Mouse (Mus musculus) ES-E14 (cell line): ENCODE results near the gene Stpg1.
A peak's percentile ranks its signal among the peaks of the same experiment; 100 is the strongest.

Source experiments
- CHD2 ChIP-seq: IDR thresholded peaks from 2 replicates; pipeline ENCODE4 v1.6.1; 2014; ENCODE audit warnings: mild to moderate bottlenecking, low read depth, low read length, inconsistent platforms
- HCFC1 ChIP-seq: IDR thresholded peaks from 2 replicates; pipeline ENCODE4 v1.6.1; 2012; ENCODE audit warnings: low read length, inconsistent platforms, borderline replicate concordance; ENCODE audit not compliant: insufficient read depth
- MAFK ChIP-seq: IDR thresholded peaks from 2 replicates; pipeline ENCODE4 v1.6.1; 2014; ENCODE audit warnings: mild to moderate bottlenecking, low read depth, low read length, inconsistent platforms; ENCODE audit not compliant: insufficient read depth
- ZC3H11A ChIP-seq: IDR thresholded peaks from 2 replicates; pipeline ENCODE4 v1.6.1; 2012; ENCODE audit warnings: low read depth, mild to moderate bottlenecking, inconsistent platforms, low read length, borderline replicate concordance

- no peak for TF ChIP-seq CHD2
- TF ChIP-seq HCFC1 = no peak
- no peak for TF ChIP-seq MAFK
- peak; percentile 99 for TF ChIP-seq ZC3H11A
Measured at GRCm38 (mm10) chr4:135516351-135517316, 22.0 kb downstream of the Stpg1 start.
